Mouse (Mus musculus) intestine, embryonic 14.5 days (tissue): ENCODE results near the gene Dido1. TPM values are rescaled to one million over a fixed set of nuclear protein-coding genes. Genes with fewer than 3 reads are reported as not detected.
"Not testable (repeated sequence)": the region's sequence is repeated elsewhere in the genome, so short reads cannot be mapped to it uniquely, and the experiment has no call there.

Experiments
- ATAC-seq: fragments of 200-750 bp; cut with Nextera tagmentation; replicated peaks from 2 replicates; pipeline ENCODE4 v1.8.0; 2017; ENCODE audit warnings: low read depth, moderate number of reproducible peaks, moderate TSS enrichment, moderate library complexity; ENCODE audit not compliant: low FRiP score, low TSS enrichment
- DNase-seq: peaks from one replicate; pipeline ENCODE4 v3.0.0-alpha.2; 2018; ENCODE audit warnings: low spot score
- H3K27ac ChIP-seq: fragments of 300-500 bp; sonication (generic); 2 replicates; pipeline ENCODE4 v1.5.1; 2014; ENCODE audit warnings: low read depth, mild to moderate bottlenecking, control low read depth
- H3K27me3 ChIP-seq: fragments of 300-500 bp; sonication (generic); replicated peaks from 2 replicates; pipeline ENCODE4 v1.6.1; 2014; ENCODE audit warnings: low read length, control low read depth; ENCODE audit not compliant: control insufficient read depth, insufficient read depth
- H3K36me3 ChIP-seq: fragments of 300-500 bp; sonication (generic); 2 replicates; pipeline ENCODE4 v1.6.1; 2014; ENCODE audit warnings: low read length, control low read depth; ENCODE audit not compliant: control insufficient read depth, insufficient read depth
- H3K4me1 ChIP-seq: fragments of 300-500 bp; sonication (generic); replicated peaks from 2 replicates; pipeline ENCODE4 v1.6.1; 2014; ENCODE audit warnings: low read length, control low read depth, mixed read lengths; ENCODE audit not compliant: control insufficient read depth, insufficient read depth
- H3K4me2 ChIP-seq: fragments of 300-500 bp; sonication (generic); 2 replicates; pipeline ENCODE4 v1.6.1; 2014; ENCODE audit warnings: low read length
- H3K4me3 ChIP-seq: fragments of 300-500 bp; sonication (generic); 2 replicates; pipeline ENCODE4 v1.5.1; 2014; ENCODE audit warnings: low read depth, low read length, control low read depth, mixed read lengths
- H3K9ac ChIP-seq: fragments of 300-500 bp; sonication (generic); 2 replicates; pipeline ENCODE4 v1.6.1; 2014; ENCODE audit warnings: mild to moderate bottlenecking, low read length
- H3K9me3 ChIP-seq: fragments of 300-500 bp; sonication (generic); 2 replicates; pipeline ENCODE4 v1.6.1; 2016; ENCODE audit warnings: low read length, control low read depth; ENCODE audit not compliant: control insufficient read depth
- WGBS: fragments of 180-500 bp; shearing (Covaris S2); extraction: QIAGEN DNeasy Blood & Tissue Kit; methylation state at CpG from one replicate; pipeline ENCODE4 v1.1.7; 2014; 5-methylcytosine and 5-hydroxymethylcytosine counted together
- polyA plus RNA-seq: library from polyadenylated mRNA; unstranded; fragments of >200 nt; fragmentation: Nextera tagmentation; extraction: Ambion mirVana; gene quantifications from 2 replicates; pipeline ENCODE4 v1.2.1, GENCODE M21; 2014

Dido1 gene
- polyA plus RNA-seq, 1 experiment from 2014 or later: 31.0 TPM

- H3K9ac ChIP-seq: no peak overlapping the region
- H3K27me3 ChIP-seq: no peaks in the 10 kb centered on the region
- H3K4me3 ChIP-seq: no peak overlapping the region
- H3K36me3 ChIP-seq: peaks cover 18% of the 10 kb centered on the region
- H3K4me2 ChIP-seq: no peak overlapping the region
- DNase-seq (no peak), ATAC-seq (no peak)
- no peaks in the 10 kb centered on the region for H3K9me3 ChIP-seq
- no peak overlapping the region for H3K27ac ChIP-seq
- H3K4me1 ChIP-seq: peaks cover 7% of the 10 kb centered on the region; the same call in 1 of the 2 replicates
- 63% methylated on average over 6 of the region's 6 CpGs for WGBS
Measured at GRCm38 (mm10) chr2:180726658-180727442, 17.1 kb upstream of the Dido1 start.

GRCm38 (mm10) chr2:180725856-180726629, 16.2 kb upstream of the Dido1 start:
- Histone ChIP-seq H3K4me3 (no peak overlapping the region), H3K27me3 (no peaks in the 10 kb centered on the region), H3K36me3 (peaks cover 26% of the 10 kb centered on the region), H3K4me2 (peak overlapping the region; percentile 51; the same call in 1 of the 2 replicates), H3K9me3 (no peaks in the 10 kb centered on the region), H3K4me1 (peaks cover 7% of the 10 kb centered on the region; the same call in 1 of the 2 replicates), H3K27ac (no peak overlapping the region), H3K9ac (no peak overlapping the region)
- no peak for ATAC-seq
- 30% methylated on average over 8 of the region's 8 CpGs for WGBS
- no peak for DNase-seq

DNA sequence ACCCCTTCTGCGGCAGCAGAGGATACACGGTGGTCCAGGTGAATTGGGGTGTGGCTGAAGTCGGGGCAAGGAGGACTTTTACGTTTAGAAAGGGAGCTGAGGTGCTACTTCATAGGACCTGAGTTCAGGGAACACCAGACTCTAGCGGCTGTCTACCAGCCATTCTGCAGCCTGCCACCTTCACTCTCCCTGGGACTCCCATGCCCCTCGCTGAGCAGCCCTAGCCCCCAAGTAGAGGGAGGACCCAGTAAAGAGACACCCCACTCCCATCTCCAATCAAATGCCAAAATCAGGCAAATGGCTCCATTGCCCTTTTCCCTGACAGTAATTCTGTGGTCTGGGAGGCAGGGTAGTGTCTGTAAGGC, 15.6 kb upstream of the Dido1 start:
- no peak overlapping the region for H3K9ac ChIP-seq
- no peaks in the 10 kb centered on the region for H3K9me3 ChIP-seq
- 5% methylated on average over 6 of the region's 6 CpGs for WGBS
- no peaks in the 10 kb centered on the region for H3K27me3 ChIP-seq
- H3K27ac ChIP-seq: no peak overlapping the region
- H3K4me2 ChIP-seq: peak overlapping the region; percentile 51
- DNase-seq (no peak), ATAC-seq (0 out of 2 replicates have a peak, but pooled peaks have one; percentile 14)
- H3K4me1 ChIP-seq: peaks cover 7% of the 10 kb centered on the region; the same call in 1 of the 2 replicates
- H3K36me3 ChIP-seq: peaks cover 32% of the 10 kb centered on the region
- 0 out of 2 replicates have a peak overlapping the region, but pooled peaks have one; percentile 8 for H3K4me3 ChIP-seq

DNA sequence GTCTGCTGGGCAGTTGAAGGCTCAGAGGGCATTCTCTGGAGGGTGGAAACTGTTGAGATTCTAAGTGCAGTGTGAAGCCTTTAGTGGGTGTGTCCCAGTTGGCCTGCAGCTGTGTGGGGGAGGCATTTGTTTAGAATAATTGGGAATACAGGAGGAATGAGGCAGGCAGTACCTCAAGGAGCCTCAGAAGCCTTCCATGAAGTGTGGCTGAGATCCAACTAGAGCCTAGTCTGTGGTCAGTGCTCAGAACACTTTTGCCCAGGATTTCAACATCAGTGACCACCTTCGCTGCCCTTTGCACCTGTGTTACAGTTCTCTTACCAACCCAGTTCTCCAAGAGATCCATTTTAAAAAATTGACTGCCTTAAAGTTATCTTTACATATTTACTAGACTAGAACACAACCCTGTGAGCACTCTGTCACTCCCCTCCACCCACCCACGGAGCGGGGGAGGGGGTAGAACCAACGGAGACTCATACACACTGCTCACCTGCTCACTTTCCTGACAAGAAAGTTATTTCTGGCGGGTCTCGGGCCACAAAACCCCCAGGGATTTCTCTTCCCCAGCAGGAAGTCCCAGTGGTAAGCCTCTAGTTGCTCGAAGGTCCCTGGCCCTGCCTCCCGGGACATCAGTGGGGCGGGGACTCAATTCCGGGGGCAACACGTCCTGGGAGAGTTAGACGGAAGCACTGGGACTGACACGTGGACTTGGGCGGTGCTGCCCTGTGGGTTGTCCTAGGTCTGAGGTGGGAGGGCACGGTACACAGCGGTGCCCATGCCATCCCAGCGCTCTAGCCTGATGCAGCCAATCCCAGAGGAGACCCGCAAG, 15.0 kb upstream of the Dido1 start, which contains the start of gene Slc17a9:
Slc17a9 (plus strand) TSS at position 679 of the 829 bp plus-strand sequence.
- Histone ChIP-seq H3K27me3 (no peaks in the 10 kb centered on the region), H3K36me3 (peaks cover 38% of the 10 kb centered on the region), H3K9ac (0 out of 2 replicates have a peak within 1 kb of the TSS, but pooled peaks have one; percentile 13), H3K4me2 (peak within 1 kb of the TSS; percentile 51), H3K9me3 (no peaks in the 10 kb centered on the region), H3K4me3 (0 out of 2 replicates have a peak within 1 kb of the TSS, but pooled peaks have one; percentile 8), H3K27ac (no peak within 1 kb of the TSS), H3K4me1 (peaks cover 7% of the 10 kb centered on the region; the same call in 1 of the 2 replicates)
- ATAC-seq: peak; percentile 73
- WGBS: 5% methylated on average over 18 of the region's 18 CpGs
- peak; percentile 64 for DNase-seq

GRCm38 (mm10) chr2:180723865-180724264, 14.1 kb upstream of the Dido1 start:
- H3K4me1 ChIP-seq: peaks cover 7% of the 10 kb centered on the region; the same call in 1 of the 2 replicates
- DNase-seq: no peak
- H3K4me3 ChIP-seq: no peak overlapping the region
- WGBS: 83% methylated on average over 2 of the region's 2 CpGs
- no peak overlapping the region for H3K27ac ChIP-seq
- H3K9me3 ChIP-seq: no peaks in the 10 kb centered on the region
- no peak for ATAC-seq
- H3K27me3 ChIP-seq: no peaks in the 10 kb centered on the region
- H3K36me3 ChIP-seq: peaks cover 47% of the 10 kb centered on the region
- H3K9ac ChIP-seq: no peak overlapping the region
- H3K4me2 ChIP-seq: no peak overlapping the region

DNA sequence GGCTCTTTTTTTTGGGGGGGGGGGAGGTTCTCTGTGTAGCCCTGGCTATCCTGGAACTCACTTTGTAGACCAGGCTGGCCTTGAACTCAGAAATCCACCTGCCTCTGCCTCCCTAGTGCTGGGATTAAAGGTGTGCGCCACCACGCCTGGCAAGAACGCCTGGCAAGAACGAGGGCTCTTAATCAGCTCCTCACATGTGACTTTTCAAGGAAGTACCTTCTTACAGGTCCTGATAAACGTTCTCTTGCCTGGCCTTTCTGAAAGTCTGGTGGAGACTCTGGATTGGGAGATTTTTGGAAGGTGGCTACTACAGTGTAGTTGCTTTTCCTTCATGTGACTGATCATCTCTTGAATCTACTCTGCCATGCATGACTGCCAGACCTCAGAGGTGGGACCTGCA, 12.9 kb upstream of the Dido1 start:
- ATAC-seq, H3K9ac ChIP-seq, H3K4me3 ChIP-seq, H3K9me3 ChIP-seq, H3K4me2 ChIP-seq, H3K4me1 ChIP-seq, H3K27me3 ChIP-seq, DNase-seq, H3K27ac ChIP-seq: not testable (repeated sequence)
- H3K36me3 ChIP-seq: peaks cover 58% of the 10 kb centered on the region
- WGBS: 90% methylated on average over 5 of the region's 5 CpGs

GRCm38 (mm10) chr2:180712037-180712689, 2.4 kb upstream of the Dido1 start:
- H3K27ac ChIP-seq: no peak overlapping the region
- DNase-seq (no peak), ATAC-seq (no peak)
- no peaks in the 10 kb centered on the region for H3K9me3 ChIP-seq
- H3K27me3 ChIP-seq: no peaks in the 10 kb centered on the region
- H3K4me2 ChIP-seq: no peak overlapping the region
- WGBS: 97% methylated on average over 5 of the region's 5 CpGs
- H3K36me3 ChIP-seq: peaks cover 37% of the 10 kb centered on the region
- H3K4me1 ChIP-seq: peaks cover 19% of the 10 kb centered on the region
- H3K9ac ChIP-seq: no peak overlapping the region
- no peak overlapping the region for H3K4me3 ChIP-seq
